Mouse (Mus musculus): ENCODE measurements around the gene Lrig1.

GRCm38 (mm10) chr6:94647574-94648430 lies 52.2 kb downstream of the Lrig1 start:
- TF ChIP-seq CTCF (IDR thresholded peaks at IDR 0.05; ENCODE audit: insufficient read depth, low read length) = no peak
- no peak for TF ChIP-seq POLR2A (IDR thresholded peaks at IDR 0.05; ENCODE audit: borderline replicate concordance, extremely low read depth, low read depth, low read length)
